In genomic region chr2:143131098-143131646, GRCm38 (mm10) we compare ENCODE assay signal across 13 mouse cellular contexts. TPM values are rescaled to one million over a fixed set of nuclear protein-coding genes. Genes with fewer than 3 reads are reported as not detected.
DNase-seq lines count a peak whose midpoint lies in the region; ATAC-seq lines count a peak whose summit lies in the region.
"Had no signal": no experiment of that assay in that cellular context is flagged by ENCODE, and none has a peak within 500 bp of the region (broad histone marks: within the 10 kb centered on the region; RNA-seq: fewer than 3 reads in every experiment).

No protein-coding gene starts in this region.

- no peaks in the 10 kb centered on the region for H3K9me3 ChIP-seq in forebrain, embryonic 15.5 days

- peak; percentile 41 for DNase-seq in adrenal gland, postnatal 10 days
- no peak for DNase-seq in adrenal gland, adult 18-20 months (ENCODE audit: low spot score in 2 of 2)
- DNase-seq in left cerebral cortex, postnatal 4 days: peak; percentile 59
- no peak for DNase-seq in left cerebral cortex, postnatal 10 days (ENCODE audit: extremely low spot score in 1 of 2, low spot score in 2 of 2)
- peak; percentile 10 for DNase-seq in adrenal gland, postnatal 25 days
- no peak for DNase-seq in thymus, postnatal 0 days (ENCODE audit: low spot score)
- no peak for DNase-seq in spleen, adult 12 weeks (ENCODE audit: low spot score)
- DNase-seq: gastrocnemius, postnatal 25 days; liver, embryonic 13.5 days had no signal

- intact Hi-C loops in left cerebral cortex, postnatal 4 days (cut with DNase I): loop anchor here (10.0 kb wide), 2 partner anchors 424 to 854 kb away; no protein-coding TSS in a partner anchor
- intact Hi-C loops in left cerebral cortex, postnatal 10 days (cut with DNase I): no loop called here

- H3K4me2 ChIP-seq in forebrain, embryonic 15.5 days (replicated peaks): no peak overlapping the region
- H3K4me2 ChIP-seq: liver, embryonic 13.5 days had no signal

- no peak overlapping the region for H3K9ac ChIP-seq in forebrain, embryonic 15.5 days (replicated peaks)
- H3K9ac ChIP-seq: liver, embryonic 13.5 days had no signal

- H3K27ac ChIP-seq in forebrain, embryonic 15.5 days (replicated peaks): peak overlapping the region; percentile 38; the same call in 1 of the 2 replicates
- H3K27ac ChIP-seq: liver, embryonic 13.5 days had no signal

- no peaks in the 10 kb centered on the region for H3K27me3 ChIP-seq in forebrain, embryonic 15.5 days
- H3K27me3 ChIP-seq: liver, embryonic 13.5 days had no signal

- peaks cover 8% of the 10 kb centered on the region for H3K4me1 ChIP-seq in forebrain, embryonic 15.5 days
- H3K4me1 ChIP-seq: liver, embryonic 13.5 days had no signal

- H3K36me3 ChIP-seq in forebrain, embryonic 15.5 days: no peaks in the 10 kb centered on the region
- H3K36me3 ChIP-seq: liver, embryonic 13.5 days had no signal

- ATAC-seq in forebrain, embryonic 15.5 days (replicated peaks): peak; percentile 85
- ATAC-seq: Patski had no signal

- no peak overlapping the region for H3K4me3 ChIP-seq in forebrain, embryonic 15.5 days
- H3K4me3 ChIP-seq: liver, embryonic 13.5 days had no signal

- 57% methylated on average over 5 of the region's 5 CpGs for WGBS in forebrain, embryonic 15.5 days

RNA-seq across cellular contexts. Expression of gene Otor, which starts 52.9 kb away (rescaled TPM):
- not detected for total RNA-seq in adrenal gland, postnatal 10 days (2021)
- total RNA-seq in adrenal gland, adult 18-20 months (2021): not detected
- total RNA-seq in left cerebral cortex, postnatal 4 days (2021): 1 to 10 TPM in 1 of 2 experiments, not detected in 1; 1.7 TPM
- total RNA-seq in left cerebral cortex, postnatal 10 days (2021): not detected
- not detected in 2 replicates for total RNA-seq in adrenal gland, postnatal 25 days (2021)
- polyA plus RNA-seq in forebrain, embryonic 15.5 days (2015; fragmentation: Nextera tagmentation; extraction: Ambion mirVana): 0.42 and 0.93 TPM in 2 replicates
- polyA plus RNA-seq in thymus, postnatal 0 days (2015; fragmentation: Nextera tagmentation; extraction: Ambion mirVana): 0.20 and 0.31 TPM in 2 replicates
- total RNA-seq: gastrocnemius, postnatal 25 days; monocyte, adult 5-6 weeks had no signal
- polyA plus RNA-seq: Patski; spleen, adult 2 months had no signal

Comparison
In these comparisons a context has a peak if more than half of its experiments do, and no peak if none do; other contexts are left out.
1. DNase-seq: peak in adrenal gland, postnatal 10 days (single experiment), left cerebral cortex, postnatal 4 days (single experiment) and adrenal gland, postnatal 25 days (single experiment); none in adrenal gland, adult 18-20 months (0 of 2), left cerebral cortex, postnatal 10 days (0 of 2), thymus, postnatal 0 days (single experiment) and spleen, adult 12 weeks (single experiment).